Mouse (Mus musculus) lung, adult 2 months (tissue): Measurements from ENCODE around the gene Dag1. TPM values are rescaled to one million over a fixed set of nuclear protein-coding genes. Genes with fewer than 3 reads are reported as not detected.
A peak's percentile ranks its signal among the peaks of the same experiment; 100 is the strongest.
"Not testable (repeated sequence)": the region's sequence is repeated elsewhere in the genome, so short reads cannot be mapped to it uniquely, and the experiment has no call there.

Source experiments
- DNase-seq: peaks from one replicate; pipeline ENCODE4 v3.0.0; 2022
- H3K4me1 ChIP-seq: fragments of 200-500 bp; 2 replicates; pipeline ENCODE4 v1.6.1; 2011; ENCODE audit warnings: low read length; ENCODE audit not compliant: control insufficient read depth, insufficient read depth
- H3K4me3 ChIP-seq: fragments of 200-500 bp; replicated peaks from 2 replicates; pipeline ENCODE3; 2011; ENCODE audit warnings: low read depth, mild to moderate bottlenecking, control low read depth, low read length; ENCODE audit errors: extremely low read depth
- CTCF ChIP-seq: fragments of 200-500 bp; IDR thresholded peaks from 2 replicates; pipeline ENCODE4 v1.5.1; 2011; ENCODE audit warnings: mild to moderate bottlenecking, low read length, control low read depth; ENCODE audit not compliant: insufficient read depth
- POLR2A ChIP-seq: fragments of 200-500 bp; IDR thresholded peaks from 2 replicates; pipeline ENCODE4 v1.6.1; 2011; ENCODE audit warnings: low read depth, mild to moderate bottlenecking, control low read depth, low read length, borderline replicate concordance; ENCODE audit errors: extremely low read depth
- WGBS: fragments of 180-500 bp; shearing (Covaris S2); methylation state at CpG from one replicate; pipeline ENCODE4 v1.1.7; 2018; 5-methylcytosine and 5-hydroxymethylcytosine counted together
- polyA plus RNA-seq: library from polyadenylated mRNA; depleted of rRNA; stranded (reverse); fragments of >200 nt; gene quantifications from 2 replicates; pipeline ENCODE4 v1.2.3, GENCODE M21; 2012

The Dag1 gene
- polyA plus RNA-seq, 1 experiment, result 170 TPM

- WGBS, result 67% methylated on average over 5 of the region's 5 CpGs
Observed at GRCm38 (mm10) chr9:108274476-108275330, 10.9 kb upstream of the Dag1 start.

GRCm38 (mm10) chr9:108273485-108273884 is 9.7 kb upstream of the Dag1 start:
- Histone ChIP-seq H3K4me1 (peaks cover 6% of the 10 kb centered on the region; the same call in 1 of the 2 replicates), H3K4me3 (no peak overlapping the region)
- TF ChIP-seq CTCF (no peak), POLR2A (no peak)
- DNase-seq, result no peak
- WGBS, result 60% methylated on average over 4 of the region's 4 CpGs

More at GRCm38 (mm10) chr9:108274476-108275330, 10.9 kb upstream of the Dag1 start:
- H3K4me3 ChIP-seq, result no peak overlapping the region
- DNase-seq, result no peak
- H3K4me1 ChIP-seq, result peaks cover 8% of the 10 kb centered on the region; the same call in 1 of the 2 replicates
- no peak for TF ChIP-seq POLR2A
- TF ChIP-seq CTCF, result no peak

GRCm38 (mm10) chr9:108272691-108273090 is 8.9 kb upstream of the Dag1 start:
- Histone ChIP-seq H3K4me1 (peaks cover 6% of the 10 kb centered on the region; the same call in 1 of the 2 replicates), H3K4me3 (no peak overlapping the region)
- no peak for TF ChIP-seq CTCF
- no peak for TF ChIP-seq POLR2A
- WGBS, result 48% methylated on average over 5 of the region's 5 CpGs
- DNase-seq, result no peak

GRCm38 (mm10) chr9:108271941-108272340 is 8.2 kb upstream of the Dag1 start:
- TF ChIP-seq POLR2A, result no peak
- no peak for TF ChIP-seq CTCF
- H3K4me3 ChIP-seq, result no peak overlapping the region
- WGBS, result 19% methylated on average over 2 of the region's 2 CpGs
- peaks cover 6% of the 10 kb centered on the region; the same call in 1 of the 2 replicates for H3K4me1 ChIP-seq
- no peak for DNase-seq

GRCm38 (mm10) chr9:108268701-108269100 is 4.9 kb upstream of the Dag1 start:
- not testable (repeated sequence) for H3K4me1 ChIP-seq, H3K4me3 ChIP-seq, DNase-seq
- 67% methylated on average over 7 of the region's 7 CpGs for WGBS

- Histone ChIP-seq H3K4me1 (peaks cover 5% of the 10 kb centered on the region), H3K4me3 (no peak overlapping the region)
- no peak for DNase-seq
- 57% methylated on average over 7 of the region's 7 CpGs for WGBS
- TF ChIP-seq POLR2A (no peak), CTCF (no peak)
Observed at GRCm38 (mm10) chr9:108267691-108268090, 3.9 kb upstream of the Dag1 start.

- Histone ChIP-seq H3K4me3 (no peak overlapping the region), H3K4me1 (peaks cover 13% of the 10 kb centered on the region)
- 60% methylated on average over 10 of the region's 10 CpGs for WGBS
- TF ChIP-seq CTCF, result no peak
- TF ChIP-seq POLR2A, result no peak
- DNase-seq, result no peak
Observed at GRCm38 (mm10) chr9:108266261-108266935, 2.6 kb upstream of the Dag1 start.

GRCm38 (mm10) chr9:108264191-108264921 is 598 bp upstream of the Dag1 start:
- H3K4me3 ChIP-seq, result peak overlapping the region; percentile 85
- 8% methylated on average over 10 of the region's 10 CpGs for WGBS
- TF ChIP-seq POLR2A, result no peak; the same call in 1 of the 2 replicates
- TF ChIP-seq CTCF, result no peak
- DNase-seq, result no peak
- peaks cover 13% of the 10 kb centered on the region for H3K4me1 ChIP-seq

GRCm38 (mm10) chr9:108263131-108263681 is 552 bp downstream of the Dag1 start:
- under 1% methylated on average over 59 of the region's 62 CpGs for whole genome bisulfite sequencing
- TF ChIP-seq POLR2A, result no peak
- TF ChIP-seq CTCF, result no peak
- peaks cover 15% of the 10 kb centered on the region for H3K4me1 ChIP-seq
- peak overlapping the region; percentile 85 for H3K4me3 ChIP-seq
- no peak for DNase-seq
